Mouse (Mus musculus): ENCODE results near the gene Tprn. TPM values are rescaled to one million over a fixed set of nuclear protein-coding genes. Genes with fewer than 3 reads are reported as not detected.
A peak's percentile ranks its signal among the peaks of the same experiment; 100 is the strongest.

Tprn gene
- total RNA-seq, 1 experiment: 21.6 TPM

- Histone ChIP-seq H3K27ac (ENCODE audit: insufficient read depth, low read depth, low read length, poor library complexity, severe bottlenecking) (0 out of 2 replicates have a peak within 1 kb of the TSS, but pooled peaks have one; percentile 17), H3K9me3 (ENCODE audit: control insufficient read depth, insufficient read depth, low read depth, low read length) (no peaks in the 10 kb centered on the region), H3K4me1 (ENCODE audit: control insufficient read depth in 2 of 2, insufficient read depth in 2 of 2, low read length in 2 of 2, poor library complexity in 1 of 2) (peaks cover 0 to 5% of the 10 kb centered on the region in 2 experiments; a peak in 2 of 4 replicates), H3K36me3 (ENCODE audit: control insufficient read depth, insufficient read depth, low read length, poor library complexity, severe bottlenecking) (peaks cover 32% of the 10 kb centered on the region), H3K4me3 (ENCODE audit: insufficient read depth in 1 of 2, low read depth in 1 of 2, low read length in 2 of 2, poor library complexity in 1 of 2, severe bottlenecking in 1 of 2) (peak within 1 kb of the TSS; percentile 75 to 89), H3K9ac (ENCODE audit: insufficient read depth, low read depth, low read length, poor library complexity, severe bottlenecking) (peak within 1 kb of the TSS; percentile 91)
- in situ Hi-C loops (cut with MboI; ENCODE audit: low sequenced_read_pairs in 2 of 2, unreplicated experiment in 2 of 2): no loop called here
- peak; percentile 96 for DNase-seq (ENCODE audit: low read depth, low spot score)
- TF ChIP-seq CHD2 (IDR thresholded peaks at IDR 0.05; ENCODE audit: low read depth, low read length) (no peak), HCFC1 (IDR thresholded peaks at IDR 0.05; ENCODE audit: borderline replicate concordance, insufficient read depth, low read length) (peak; percentile 78; the same call in 1 of the 2 replicates)
Observed at GRCm38 (mm10) chr2:25271827-25272511, 9.6 kb downstream of the Tprn start, which contains the start of the genes Ssna1 and Anapc2. Gene Ssna1 (minus strand): TSS chr2:25272438. Gene Anapc2 (plus strand): TSS chr2:25272478.

DNA sequence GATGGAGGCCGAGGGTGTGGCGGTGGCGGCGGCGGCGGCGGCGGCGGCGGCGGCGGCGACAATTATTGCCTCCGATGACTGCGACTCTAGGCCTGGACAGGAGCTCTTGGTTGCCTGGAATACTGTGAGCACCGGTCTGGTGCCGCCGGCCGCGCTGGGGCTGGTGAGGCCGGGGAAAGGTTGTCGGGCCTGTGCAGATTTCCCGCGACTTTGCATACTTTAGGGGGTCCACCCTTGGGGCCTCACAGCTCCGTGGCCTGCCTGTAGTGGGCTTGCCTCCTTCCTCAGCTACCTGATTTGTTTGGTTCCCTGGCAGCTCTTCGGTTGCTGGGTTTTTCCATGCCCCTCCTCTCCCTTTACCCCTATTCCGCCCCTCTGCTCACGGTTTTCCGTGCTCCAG, 10.1 kb downstream of the Tprn start:
- peaks cover 35% of the 10 kb centered on the region for H3K36me3 ChIP-seq (ENCODE audit: control insufficient read depth, insufficient read depth, low read length, poor library complexity, severe bottlenecking)
- peaks cover 0 to 2% of the 10 kb centered on the region in 2 experiments; a peak in 2 of 4 replicates for H3K4me1 ChIP-seq (ENCODE audit: control insufficient read depth in 2 of 2, insufficient read depth in 2 of 2, low read length in 2 of 2, poor library complexity in 1 of 2)
- in situ Hi-C loops (cut with MboI; ENCODE audit: low sequenced_read_pairs in 2 of 2, unreplicated experiment in 2 of 2): no loop called here
- H3K9ac ChIP-seq (ENCODE audit: insufficient read depth, low read depth, low read length, poor library complexity, severe bottlenecking): peak overlapping the region; percentile 83
- peak overlapping the region; percentile 75 to 89 for H3K4me3 ChIP-seq (ENCODE audit: insufficient read depth in 1 of 2, low read depth in 1 of 2, low read length in 2 of 2, poor library complexity in 1 of 2, severe bottlenecking in 1 of 2)
- TF ChIP-seq ZC3H11A (IDR thresholded peaks at IDR 0.05; ENCODE audit: borderline replicate concordance, low read depth, low read length) (no peak), ZNF384 (IDR thresholded peaks at IDR 0.05; ENCODE audit: low read depth, low read length) (no peak), CHD2 (IDR thresholded peaks at IDR 0.05; ENCODE audit: low read depth, low read length) (no peak), MAFK (IDR thresholded peaks at IDR 0.05; ENCODE audit: insufficient read depth, low read depth, low read length) (no peak), HCFC1 (IDR thresholded peaks at IDR 0.05; ENCODE audit: borderline replicate concordance, insufficient read depth, low read length) (no peak)
- no peak overlapping the region for H3K27ac ChIP-seq (ENCODE audit: insufficient read depth, low read depth, low read length, poor library complexity, severe bottlenecking)
- no peak for DNase-seq (ENCODE audit: low read depth, low spot score)
- H3K9me3 ChIP-seq (ENCODE audit: control insufficient read depth, insufficient read depth, low read depth, low read length): no peaks in the 10 kb centered on the region

GRCm38 (mm10) chr2:25273010-25273409, 10.6 kb downstream of the Tprn start:
- in situ Hi-C loops (cut with MboI; ENCODE audit: low sequenced_read_pairs in 2 of 2, unreplicated experiment in 2 of 2): no loop called here
- no peak overlapping the region for H3K27ac ChIP-seq (ENCODE audit: insufficient read depth, low read depth, low read length, poor library complexity, severe bottlenecking)
- H3K9ac ChIP-seq (ENCODE audit: insufficient read depth, low read depth, low read length, poor library complexity, severe bottlenecking): peak overlapping the region; percentile 83
- no peaks in the 10 kb centered on the region for H3K9me3 ChIP-seq (ENCODE audit: control insufficient read depth, insufficient read depth, low read depth, low read length)
- H3K4me1 ChIP-seq (ENCODE audit: control insufficient read depth in 2 of 2, insufficient read depth in 2 of 2, low read length in 2 of 2, poor library complexity in 1 of 2): peaks cover 0 to 2% of the 10 kb centered on the region in 2 experiments; a peak in 2 of 4 replicates
- H3K4me3 ChIP-seq (ENCODE audit: insufficient read depth in 1 of 2, low read depth in 1 of 2, low read length in 2 of 2, poor library complexity in 1 of 2, severe bottlenecking in 1 of 2): peak overlapping the region; percentile 75 to 89
- H3K36me3 ChIP-seq (ENCODE audit: control insufficient read depth, insufficient read depth, low read length, poor library complexity, severe bottlenecking): peaks cover 40% of the 10 kb centered on the region
- no peak for DNase-seq (ENCODE audit: low read depth, low spot score)
- TF ChIP-seq ZNF384 (IDR thresholded peaks at IDR 0.05; ENCODE audit: low read depth, low read length) (no peak), ZC3H11A (IDR thresholded peaks at IDR 0.05; ENCODE audit: borderline replicate concordance, low read depth, low read length) (no peak), HCFC1 (IDR thresholded peaks at IDR 0.05; ENCODE audit: borderline replicate concordance, insufficient read depth, low read length) (no peak), CHD2 (IDR thresholded peaks at IDR 0.05; ENCODE audit: low read depth, low read length) (no peak), MAFK (IDR thresholded peaks at IDR 0.05; ENCODE audit: insufficient read depth, low read depth, low read length) (no peak)

DNA sequence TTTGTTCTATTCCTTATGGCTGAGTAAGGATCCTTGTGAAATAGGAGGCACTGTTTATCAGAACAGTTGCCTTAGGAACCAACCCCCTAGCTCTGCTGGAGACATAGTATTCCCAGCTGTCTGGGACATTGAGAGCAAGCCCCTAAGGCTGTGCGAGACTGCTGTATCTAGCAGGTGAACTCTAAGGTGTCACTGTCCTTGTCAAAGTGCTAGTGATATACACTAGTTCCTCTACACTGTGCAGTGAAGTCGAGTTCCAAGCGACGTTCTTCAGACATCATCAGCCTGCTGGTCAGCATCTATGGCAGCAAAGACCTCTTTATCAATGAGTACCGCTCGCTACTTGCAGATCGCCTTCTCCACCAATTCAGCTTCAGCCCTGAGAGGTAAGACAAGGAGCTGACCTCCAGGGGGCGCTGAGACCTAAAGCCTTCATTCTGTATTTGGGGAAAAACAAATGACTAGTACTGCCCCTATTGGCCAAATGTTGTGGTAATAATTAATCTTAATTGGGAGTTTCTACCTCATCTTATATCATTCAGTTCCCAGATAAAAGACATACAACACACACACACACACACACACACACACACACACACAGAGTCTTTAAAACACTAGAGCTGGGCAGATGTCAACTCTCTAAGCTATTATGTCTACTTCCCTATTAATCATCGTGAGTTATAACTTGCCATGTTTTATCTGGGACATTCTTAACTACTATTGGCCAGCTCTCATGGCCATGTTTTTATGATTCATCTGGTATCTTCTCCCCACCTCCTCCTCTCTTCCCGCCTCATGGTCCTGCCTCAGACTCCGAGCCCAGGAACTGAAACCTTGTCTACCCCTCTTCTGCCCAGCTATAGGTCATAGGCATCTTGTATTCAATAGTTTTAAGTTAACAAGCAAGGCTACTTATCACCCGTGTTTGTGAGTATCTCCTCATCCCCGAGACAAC, 16.8 kb downstream of the Tprn start:
- peaks cover 46% of the 10 kb centered on the region for H3K36me3 ChIP-seq (ENCODE audit: control insufficient read depth, insufficient read depth, low read length, poor library complexity, severe bottlenecking)
- peak; percentile 95 for DNase-seq (ENCODE audit: low read depth, low spot score)
- TF ChIP-seq ZC3H11A (IDR thresholded peaks at IDR 0.05; ENCODE audit: borderline replicate concordance, low read depth, low read length) (peak; percentile 43), CHD2 (IDR thresholded peaks at IDR 0.05; ENCODE audit: low read depth, low read length) (no peak)
- no peaks in the 10 kb centered on the region for H3K4me1 ChIP-seq (ENCODE audit: control insufficient read depth in 2 of 2, insufficient read depth in 2 of 2, low read length in 2 of 2, poor library complexity in 1 of 2)
- H3K27ac ChIP-seq (ENCODE audit: insufficient read depth, low read depth, low read length, poor library complexity, severe bottlenecking): no peak overlapping the region
- H3K9me3 ChIP-seq (ENCODE audit: control insufficient read depth, insufficient read depth, low read depth, low read length): no peaks in the 10 kb centered on the region
- in situ Hi-C loops (cut with MboI; ENCODE audit: low sequenced_read_pairs in 2 of 2, unreplicated experiment in 2 of 2): no loop called here
- H3K4me3 ChIP-seq (ENCODE audit: insufficient read depth in 1 of 2, low read depth in 1 of 2, low read length in 2 of 2, poor library complexity in 1 of 2, severe bottlenecking in 1 of 2): no peak overlapping the region
- no peak overlapping the region for H3K9ac ChIP-seq (ENCODE audit: insufficient read depth, low read depth, low read length, poor library complexity, severe bottlenecking)

All from ES-E14 (cell line).